Mouse (Mus musculus) embryonic fibroblast, embryonic 13.5 days (primary cell): Measurements from ENCODE around the gene Vps13d. TPM values are rescaled to one million over a fixed set of nuclear protein-coding genes. Genes with fewer than 3 reads are reported as not detected.
"Not testable (repeated sequence)": the region's sequence is repeated elsewhere in the genome, so short reads cannot be mapped to it uniquely, and the experiment has no call there.

Source experiments
- H3K27ac ChIP-seq: 2 replicates; pipeline ENCODE4 v1.5.1; 2012; ENCODE audit warnings: low read length, control low read depth, inconsistent platforms; ENCODE audit not compliant: insufficient read depth
- H3K4me1 ChIP-seq: 2 replicates; pipeline ENCODE4 v1.6.1; 2011; ENCODE audit warnings: low read length; ENCODE audit not compliant: control insufficient read depth, insufficient read depth
- H3K4me3 ChIP-seq: 2 replicates; pipeline ENCODE4 v1.5.1; 2011; ENCODE audit warnings: mild to moderate bottlenecking, control low read depth, low read length; ENCODE audit not compliant: insufficient read depth
- CTCF ChIP-seq: IDR thresholded peaks from 2 replicates; pipeline ENCODE4 v1.5.1; 2011; ENCODE audit warnings: mild to moderate bottlenecking, control low read depth, low read length, moderate library complexity, borderline replicate concordance; ENCODE audit not compliant: insufficient read depth
- POLR2A ChIP-seq: IDR thresholded peaks from 2 replicates; pipeline ENCODE4 v1.6.1; 2011; ENCODE audit warnings: low read depth, mild to moderate bottlenecking, control low read depth, low read length, moderate library complexity
- polyA plus RNA-seq: library from polyadenylated mRNA; stranded (reverse); fragments of >200 nt; gene quantifications from 2 replicates; pipeline ENCODE4 v1.2.4, GENCODE M21; 2011; ENCODE audit warnings: low read depth; ENCODE audit not compliant: missing spikeins, insufficient read length

Vps13d gene
- polyA plus RNA-seq, 1 experiment, result 19.4 TPM

- TF ChIP-seq CTCF (no peak), POLR2A (no peak)
- Histone ChIP-seq H3K4me1 (peaks cover 5% of the 10 kb centered on the region; the same call in 1 of the 2 replicates), H3K4me3 (no peak overlapping the region), H3K27ac (peak overlapping the region; percentile 21)
Measured at GRCm38 (mm10) chr4:145199982-145200699, 5.3 kb upstream of the Vps13d start.

- H3K27ac ChIP-seq, result no peak overlapping the region
- TF ChIP-seq POLR2A (no peak), CTCF (no peak)
- H3K4me3 ChIP-seq, result no peak overlapping the region
- peaks cover 5% of the 10 kb centered on the region; the same call in 1 of the 2 replicates for H3K4me1 ChIP-seq
Measured at GRCm38 (mm10) chr4:145196586-145196985, 1.8 kb upstream of the Vps13d start.

- Histone ChIP-seq H3K4me3 (no peak overlapping the region), H3K27ac (no peak overlapping the region), H3K4me1 (no peaks in the 10 kb centered on the region)
- TF ChIP-seq POLR2A (no peak), CTCF (no peak)
Measured at GRCm38 (mm10) chr4:145195172-145195571, 367 bp upstream of the Vps13d start.

- H3K4me1 ChIP-seq, result no peaks in the 10 kb centered on the region
- H3K4me3 ChIP-seq, result peak overlapping the region; percentile 72
- no peak for TF ChIP-seq POLR2A
- no peak overlapping the region; the same call in 1 of the 2 replicates for H3K27ac ChIP-seq
Measured at GRCm38 (mm10) chr4:145193991-145194511, 754 bp downstream of the Vps13d start.

- Histone ChIP-seq H3K4me1 (no peaks in the 10 kb centered on the region), H3K4me3 (peak overlapping the region; percentile 72), H3K27ac (no peak overlapping the region)
- no peak for TF ChIP-seq POLR2A
- TF ChIP-seq CTCF, result no peak
Measured at GRCm38 (mm10) chr4:145193406-145193805, 1.4 kb downstream of the Vps13d start.

GRCm38 (mm10) chr4:145192686-145193085 is 2.1 kb downstream of the Vps13d start:
- no peak overlapping the region for H3K4me3 ChIP-seq
- no peaks in the 10 kb centered on the region for H3K4me1 ChIP-seq
- TF ChIP-seq POLR2A, result no peak
- no peak for TF ChIP-seq CTCF
- H3K27ac ChIP-seq, result no peak overlapping the region

GRCm38 (mm10) chr4:145188561-145188960 is 6.2 kb downstream of the Vps13d start:
- Histone ChIP-seq H3K27ac (no peak overlapping the region), H3K4me3 (no peak overlapping the region), H3K4me1 (no peaks in the 10 kb centered on the region)
- TF ChIP-seq POLR2A, result no peak
- TF ChIP-seq CTCF, result no peak

GRCm38 (mm10) chr4:145187619-145188018 is 7.2 kb downstream of the Vps13d start:
- no peak overlapping the region for H3K4me3 ChIP-seq
- no peak overlapping the region for H3K27ac ChIP-seq
- H3K4me1 ChIP-seq, result no peaks in the 10 kb centered on the region
- TF ChIP-seq POLR2A (no peak), CTCF (no peak)

- no peaks in the 10 kb centered on the region for H3K4me1 ChIP-seq
- no peak overlapping the region for H3K4me3 ChIP-seq
- no peak overlapping the region for H3K27ac ChIP-seq
- no peak for TF ChIP-seq POLR2A
- no peak for TF ChIP-seq CTCF
Measured at GRCm38 (mm10) chr4:145178918-145179549, 15.8 kb downstream of the Vps13d start.

GRCm38 (mm10) chr4:145165542-145165941 is 29.3 kb downstream of the Vps13d start:
- not testable (repeated sequence) for H3K4me3 ChIP-seq

More at GRCm38 (mm10) chr4:145165542-145165941, 29.3 kb downstream of the Vps13d start:
- not testable (repeated sequence) for H3K27ac ChIP-seq, H3K4me1 ChIP-seq
